Mouse (Mus musculus): Measurements from ENCODE around the gene Ccdc116.

DNA sequence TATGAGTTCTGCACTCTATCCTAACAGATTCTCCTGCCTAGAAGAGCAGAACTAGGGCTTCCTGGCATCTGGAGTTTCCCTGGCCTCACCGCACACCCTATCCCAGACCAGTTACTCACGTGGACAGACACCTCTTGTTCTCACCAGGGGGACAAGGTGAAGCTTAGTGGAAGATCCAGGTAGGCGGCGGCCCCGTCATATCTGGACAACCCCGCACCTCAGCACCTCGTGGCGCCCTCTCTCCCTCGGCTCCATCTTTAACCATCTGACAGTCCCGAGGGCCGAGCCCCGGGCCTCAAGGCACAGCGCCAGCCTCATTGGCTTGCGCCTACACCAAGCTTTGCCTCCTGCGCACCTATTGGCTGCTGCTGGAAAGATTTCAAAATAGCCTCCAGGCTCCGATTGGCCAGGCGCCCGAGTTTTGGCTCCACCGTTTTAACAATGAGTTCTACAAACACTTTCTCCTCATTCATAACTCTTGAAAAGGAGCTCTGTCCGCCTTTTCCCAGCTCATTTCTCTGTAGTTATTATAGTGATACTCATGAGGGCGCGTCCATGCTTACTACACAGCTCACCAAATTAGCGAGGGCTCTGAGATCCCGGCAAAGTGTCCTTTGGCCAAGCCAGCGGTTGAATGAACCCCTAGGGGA is 22.0 kb downstream of the Ccdc116 start, which contains the start of gene 2610318N02Rik:
- no peak for TF ChIP-seq CTCF (IDR thresholded peaks at IDR 0.05; ENCODE audit: extremely low read depth, insufficient read length, insufficient replicate concordance, low read depth, low read length)
- TF ChIP-seq POLR2A (IDR thresholded peaks at IDR 0.05; ENCODE audit: low read depth, low read length): no peak
